Mouse (Mus musculus): ENCODE data around the gene Gm14288. TPM values are rescaled to one million over a fixed set of nuclear protein-coding genes. Genes with fewer than 3 reads are reported as not detected.
"Not testable (repeated sequence)": the region's sequence is repeated elsewhere in the genome, so short reads cannot be mapped to it uniquely, and the experiment has no call there.

Gm14288 gene
- polyA plus RNA-seq (2015; fragmentation: Nextera tagmentation; extraction: Ambion mirVana), result 1.00 and 2.4 TPM in 2 replicates

- H3K27ac ChIP-seq (replicated peaks); H3K4me1 ChIP-seq (replicated peaks); H3K9me3 ChIP-seq; ATAC-seq (ENCODE audit: low FRiP score, low read depth); H3K36me3 ChIP-seq; H3K4me2 ChIP-seq; H3K4me3 ChIP-seq; H3K27me3 ChIP-seq; H3K9ac ChIP-seq: not testable (repeated sequence)
- WGBS, result no CpG with 5 or more reads among the region's 6 CpGs
Measured at GRCm38 (mm10) chr2:175800993-175801392, at the start of gene Gm14288. Gene Gm14288, minus strand, starts transcription at chr2:175801093.

DNA sequence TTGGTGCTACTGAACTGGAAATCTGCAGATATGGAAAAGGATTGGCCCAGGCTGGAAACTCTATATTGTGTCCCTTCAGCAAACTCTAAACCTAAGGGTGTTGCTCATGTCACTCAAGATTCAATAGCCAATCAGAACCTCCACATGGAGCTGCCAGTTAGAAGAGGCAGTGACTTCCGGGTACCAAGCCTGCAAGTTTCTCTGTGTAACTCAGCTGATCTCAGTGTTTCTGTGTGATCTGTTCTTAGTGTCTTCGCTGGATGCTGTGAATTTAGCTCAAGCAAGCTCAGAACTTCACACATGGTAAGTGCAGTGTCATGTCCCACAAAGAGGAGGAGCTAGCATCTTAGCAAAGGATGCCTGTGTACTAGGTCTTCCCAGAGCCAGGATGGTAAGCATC is 59.7 kb downstream of the Gm14288 start, which contains the start of gene Gm2007:
Gm2007 (plus strand) TSS at position 301 of the 400 bp plus-strand sequence.
- not testable (repeated sequence) for H3K36me3 ChIP-seq; H3K4me2 ChIP-seq; H3K4me1 ChIP-seq (replicated peaks); ATAC-seq (ENCODE audit: low FRiP score, low read depth); H3K27me3 ChIP-seq; H3K9me3 ChIP-seq; H3K4me3 ChIP-seq; H3K27ac ChIP-seq (replicated peaks); H3K9ac ChIP-seq
- no CpG with 5 or more reads among the region's 2 CpGs for WGBS

Other genes starting within 250 kb of the Gm14288 start
- gene Gm11007, start 157.1 kb downstream of the Gm14288 start, polyA plus RNA-seq (2015; fragmentation: Nextera tagmentation; extraction: Ambion mirVana), result not detected in 2 replicates
- 11.1 and 11.6 TPM in 2 replicates for gene Zfp969, start 97.4 kb downstream of the Gm14288 start, polyA plus RNA-seq (2015; fragmentation: Nextera tagmentation; extraction: Ambion mirVana)
- not detected in 2 replicates for gene Gm2007, start 59.6 kb downstream of the Gm14288 start, polyA plus RNA-seq (2015; fragmentation: Nextera tagmentation; extraction: Ambion mirVana)
- 23.6 and 26.7 TPM in 2 replicates for gene Gm6710, start 68.1 kb upstream of the Gm14288 start, polyA plus RNA-seq (2015; fragmentation: Nextera tagmentation; extraction: Ambion mirVana)
- 1.8 and 2.2 TPM in 2 replicates for gene Zfp966, start 130.0 kb upstream of the Gm14288 start, polyA plus RNA-seq (2015; fragmentation: Nextera tagmentation; extraction: Ambion mirVana)
- 19.5 and 20.3 TPM in 2 replicates for gene Gm2026, start 164.2 kb upstream of the Gm14288 start, polyA plus RNA-seq (2015; fragmentation: Nextera tagmentation; extraction: Ambion mirVana)

Data from hindbrain, embryonic 15.5 days (tissue).